Mouse (Mus musculus) telencephalon, adult 2 months (tissue): ENCODE results near the gene A930018P22Rik.
"Not testable (repeated sequence)": the region's sequence is repeated elsewhere in the genome, so short reads cannot be mapped to it uniquely, and the experiment has no call there.

Experiments used
- DNase-seq: peaks from one replicate; pipeline ENCODE4 v3.0.0-alpha.2; 2011; ENCODE audit warnings: low read depth, low spot score

Gene A930018P22Rik

GRCm38 (mm10) chr2:104122505-104123378 lies at the start of gene A930018P22Rik:
TSS of gene A930018P22Rik (plus strand) at chr2:104122769.
- DNase-seq: peak; percentile 69

DNA sequence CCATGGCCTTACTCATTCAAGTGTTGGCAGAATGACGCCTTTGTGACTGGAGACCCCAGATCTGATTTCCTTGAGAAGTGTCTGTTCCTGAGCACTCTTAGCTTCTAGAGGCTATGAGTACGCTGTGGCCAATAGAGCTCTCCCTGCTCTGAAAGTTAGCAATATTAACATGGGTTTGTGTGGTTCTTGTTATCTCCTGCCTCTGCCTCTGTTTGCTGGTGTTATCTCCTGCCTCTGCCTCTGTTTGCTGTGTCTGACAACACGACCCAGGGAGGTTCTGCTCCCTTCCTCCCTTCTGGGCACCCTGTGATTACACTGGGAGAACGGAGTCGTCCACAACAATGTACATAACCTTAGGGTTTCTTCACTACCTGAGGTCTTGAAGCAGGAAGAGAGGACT lies 44.3 kb upstream of the A930018P22Rik start:
- not testable (repeated sequence) for DNase-seq

- not testable (repeated sequence) for DNase-seq
Measured at GRCm38 (mm10) chr2:104081436-104082050, 41.0 kb upstream of the A930018P22Rik start.

DNA sequence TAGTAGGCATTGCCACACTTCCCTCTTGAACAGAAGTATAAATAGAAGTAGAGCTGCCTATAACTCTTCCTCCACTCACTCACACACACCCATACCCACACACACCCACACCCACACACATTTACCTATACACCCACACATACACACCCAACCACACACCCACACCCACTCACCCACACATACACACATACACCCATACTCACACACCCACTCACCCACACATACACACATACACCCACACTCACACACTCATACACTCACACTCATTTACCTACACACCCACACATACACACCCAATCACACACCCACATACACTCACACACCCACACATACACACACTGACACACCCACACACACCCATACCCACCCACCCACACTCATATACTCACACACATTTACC lies 40.1 kb upstream of the A930018P22Rik start:
- DNase-seq: no peak

DNA sequence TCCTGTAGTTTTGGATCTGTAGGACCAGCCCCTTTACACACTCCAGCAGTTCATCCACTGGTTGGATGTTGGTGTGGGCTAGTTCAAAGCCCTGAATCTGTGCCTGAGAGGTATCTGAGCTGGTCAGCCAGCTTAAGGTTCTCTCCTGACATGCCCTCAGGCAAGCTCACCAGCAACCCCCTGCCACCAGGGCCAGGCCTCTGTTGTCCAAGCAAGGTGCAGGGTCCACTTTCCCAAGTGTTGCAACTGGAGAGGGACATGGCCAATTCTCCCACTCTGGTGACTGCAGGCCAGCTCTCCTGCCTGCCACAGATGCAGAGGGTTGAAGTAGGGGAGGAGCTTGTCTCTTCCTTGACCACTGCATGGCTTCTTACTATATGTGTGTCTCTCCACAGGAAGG lies 38.5 kb upstream of the A930018P22Rik start:
- not testable (repeated sequence) for DNase-seq

DNA sequence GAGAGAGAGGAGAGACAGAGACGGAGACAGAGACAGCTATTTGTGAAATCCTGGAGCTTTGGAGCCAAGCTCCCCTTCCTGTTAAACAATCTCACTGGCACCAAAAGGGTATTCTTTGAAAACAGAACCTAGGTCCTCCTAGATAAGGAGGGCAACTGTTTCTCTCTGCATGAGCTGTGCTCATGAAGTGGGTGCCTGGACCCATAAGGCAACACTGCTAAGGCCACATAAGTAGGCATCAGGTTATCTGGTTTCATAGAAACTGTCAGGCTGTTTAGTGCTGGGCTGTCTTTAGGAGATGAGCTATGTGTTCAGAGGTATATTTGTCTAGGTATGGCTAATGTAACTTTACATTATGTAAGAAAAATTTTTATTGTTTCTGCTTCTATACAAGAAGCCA lies 35.0 kb upstream of the A930018P22Rik start:
- DNase-seq: not testable (repeated sequence)

- no peak for DNase-seq
Measured at GRCm38 (mm10) chr2:104093305-104093704, 29.3 kb upstream of the A930018P22Rik start.

DNA sequence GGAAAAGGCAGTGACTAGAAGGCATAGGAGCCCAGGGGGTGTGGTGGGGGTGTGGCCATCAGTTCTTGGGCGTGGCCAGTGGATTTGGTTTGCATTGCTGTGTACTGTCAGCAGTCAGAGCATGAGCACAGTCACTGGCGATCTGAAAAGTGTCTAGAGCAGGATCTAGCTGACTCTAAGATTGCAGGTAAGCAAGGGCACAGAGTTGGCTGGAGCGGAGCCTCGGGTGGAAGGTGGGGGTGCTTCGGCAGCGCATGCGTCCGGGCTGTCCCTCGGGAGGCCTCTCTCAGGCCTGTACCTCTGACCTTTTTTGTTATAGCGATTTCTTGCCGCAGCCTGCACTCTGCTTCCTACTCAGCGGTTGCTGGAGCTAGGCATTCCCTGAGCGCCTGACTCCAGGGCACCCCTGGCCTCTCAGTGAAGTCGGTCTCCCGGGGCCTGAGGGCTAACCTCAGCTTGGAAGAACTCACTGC lies 26.8 kb upstream of the A930018P22Rik start, which contains the start of gene Cd59a:
TSS of gene Cd59a (plus strand) at position 61 of the 473 bp plus-strand sequence.
- no peak for DNase-seq

DNA sequence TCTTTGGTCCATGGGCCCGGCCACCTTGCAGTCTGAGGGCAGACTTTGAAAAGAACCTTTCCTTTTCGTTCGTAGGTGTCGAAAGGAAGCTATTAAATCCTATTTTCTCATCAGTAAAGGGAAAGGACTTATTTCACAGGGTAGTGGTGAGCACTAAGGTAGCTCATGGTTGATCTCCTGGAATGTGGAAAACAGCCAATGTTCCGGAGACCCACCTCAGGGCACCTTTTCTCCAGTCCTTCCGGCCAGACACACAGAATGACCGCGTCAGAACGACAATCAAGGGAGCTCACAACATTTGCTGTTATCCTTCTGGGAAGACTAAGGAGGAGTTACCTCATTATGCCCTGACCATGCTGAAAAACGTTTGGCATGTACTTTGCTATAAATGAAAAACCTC lies 26.3 kb upstream of the A930018P22Rik start:
- no peak for DNase-seq

GRCm38 (mm10) chr2:104096796-104097195 lies 25.8 kb upstream of the A930018P22Rik start:
- not testable (repeated sequence) for DNase-seq

DNA sequence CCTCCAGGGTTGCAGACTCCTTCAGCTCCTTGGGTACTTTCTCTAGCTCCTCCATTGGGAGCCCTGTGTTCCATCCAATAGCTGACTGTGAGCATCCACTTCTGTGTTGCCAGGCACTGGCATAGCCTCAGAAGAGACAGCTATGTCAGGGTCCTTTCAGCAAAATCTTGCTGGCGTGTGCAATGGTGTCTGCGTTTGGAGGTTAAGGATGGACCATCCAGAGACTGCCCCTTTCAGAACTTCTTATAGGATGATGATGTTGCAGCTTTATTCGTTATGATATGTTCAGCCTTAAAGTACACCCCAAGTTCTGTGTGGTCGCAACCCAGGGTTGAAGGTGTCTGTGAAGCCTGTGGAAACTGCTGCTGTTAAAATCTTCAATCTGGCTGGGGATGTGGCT lies 25.2 kb upstream of the A930018P22Rik start:
- not testable (repeated sequence) for DNase-seq

- DNase-seq: no peak
Measured at GRCm38 (mm10) chr2:104098529-104099230, 23.9 kb upstream of the A930018P22Rik start.

DNA sequence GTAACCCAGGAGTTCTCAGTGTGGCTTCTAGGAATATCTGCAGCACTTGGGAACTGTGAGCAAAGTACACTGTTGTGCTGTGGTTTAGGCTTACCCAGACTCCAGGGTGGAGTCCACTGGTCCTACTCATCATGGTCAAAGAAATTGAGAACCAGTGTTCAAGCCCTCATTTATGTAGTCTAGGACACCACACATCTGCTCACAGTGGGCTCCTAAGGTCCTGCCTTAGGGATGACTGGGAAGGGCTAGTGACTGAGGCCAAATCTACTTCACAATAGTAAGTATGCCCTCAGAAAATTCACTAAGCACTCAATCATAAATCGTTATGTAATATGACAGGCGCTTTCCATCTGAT lies 23.4 kb upstream of the A930018P22Rik start:
- DNase-seq: no peak

DNA sequence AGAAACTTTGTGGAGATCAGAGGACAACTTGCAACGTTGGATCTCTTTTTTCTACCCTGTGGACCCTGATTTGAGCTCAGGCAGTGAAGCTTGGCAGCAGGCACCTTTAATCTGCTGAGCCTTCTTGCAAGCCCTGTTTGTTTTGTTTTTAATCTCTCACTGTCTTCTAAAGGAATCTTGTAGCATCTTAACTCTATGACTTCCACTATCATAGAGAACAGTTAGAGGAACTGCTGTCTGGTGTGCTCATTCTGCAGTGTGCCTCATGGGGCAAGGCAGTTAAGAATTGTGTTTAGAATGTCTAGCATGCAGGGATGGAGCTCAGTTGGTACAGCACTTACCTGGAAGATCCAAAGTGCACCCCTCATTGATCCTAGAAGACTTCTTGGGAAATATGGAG lies 22.6 kb upstream of the A930018P22Rik start:
- no peak for DNase-seq

- DNase-seq: no peak
Measured at GRCm38 (mm10) chr2:104104800-104105199, 17.8 kb upstream of the A930018P22Rik start.

DNA sequence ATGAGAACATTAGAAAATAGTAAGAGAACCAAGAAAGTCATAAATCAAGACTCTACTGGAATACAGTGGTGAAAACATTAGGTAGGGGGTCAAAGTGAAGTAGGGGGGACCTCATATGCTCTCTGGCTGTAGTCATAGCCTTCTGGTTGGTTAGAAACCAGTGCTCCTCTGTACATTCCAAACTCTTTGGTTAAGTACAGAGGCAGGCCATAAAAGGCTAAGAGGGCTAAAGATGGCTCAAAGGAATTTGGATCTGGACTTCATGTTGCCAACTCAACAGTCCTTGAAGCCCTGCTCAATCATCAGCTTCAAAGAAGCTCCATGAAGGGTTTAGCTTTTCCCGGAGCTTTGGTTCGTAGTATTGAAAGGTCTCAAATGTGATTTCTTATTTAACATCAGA lies 13.5 kb upstream of the A930018P22Rik start:
- not testable (repeated sequence) for DNase-seq

DNA sequence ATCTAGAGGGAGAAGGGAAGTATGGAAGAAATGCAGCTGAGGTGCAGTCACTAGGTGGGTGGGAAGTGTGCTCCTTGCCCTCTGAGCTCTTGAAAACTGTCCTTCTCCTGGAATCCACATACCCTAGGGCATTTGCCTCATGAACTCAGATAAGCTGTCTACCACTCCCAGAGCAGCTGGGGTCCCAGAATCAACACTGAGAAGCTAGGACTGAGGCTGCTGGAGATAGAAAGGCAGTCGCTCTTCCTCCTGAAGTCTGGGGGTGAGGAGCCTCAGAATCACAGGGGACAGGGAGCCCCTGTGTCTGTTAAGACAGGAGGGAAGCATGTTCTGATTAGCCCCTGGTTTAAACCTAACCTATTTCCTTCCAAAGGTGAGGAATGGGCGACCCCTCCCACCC lies 13.0 kb upstream of the A930018P22Rik start:
- no peak for DNase-seq

GRCm38 (mm10) chr2:104110031-104110430 lies 12.5 kb upstream of the A930018P22Rik start:
- no peak for DNase-seq

- DNase-seq: not testable (repeated sequence)
Measured at GRCm38 (mm10) chr2:104111170-104111797, 11.3 kb upstream of the A930018P22Rik start.

GRCm38 (mm10) chr2:104113563-104113962 lies 9.0 kb upstream of the A930018P22Rik start:
- DNase-seq: not testable (repeated sequence)

DNA sequence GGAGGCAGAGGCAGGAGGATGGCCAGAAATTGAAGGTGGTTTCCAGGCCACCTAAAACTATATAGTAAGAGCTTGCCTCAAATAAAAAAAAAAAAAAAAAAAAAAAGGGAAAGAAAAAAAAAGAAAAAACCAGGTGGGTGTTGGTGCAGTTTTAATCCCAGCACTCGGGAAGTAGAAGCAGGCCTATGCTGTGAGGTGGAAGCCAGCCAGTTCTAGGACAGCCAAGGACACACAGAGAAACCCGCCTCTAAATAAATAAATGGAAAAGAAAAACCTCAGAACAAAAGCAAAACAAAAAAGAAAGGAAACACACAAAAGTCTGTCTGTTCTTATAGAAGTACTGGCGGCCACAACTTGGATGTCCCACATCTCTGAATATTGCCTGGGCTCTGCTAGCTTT lies 7.7 kb upstream of the A930018P22Rik start:
- no peak for DNase-seq

- not testable (repeated sequence) for DNase-seq
Measured at GRCm38 (mm10) chr2:104117173-104117572, 5.4 kb upstream of the A930018P22Rik start.
